Mouse (Mus musculus) G1E (cell line): ENCODE results near the gene Ugt1a6b.

Experiments
- CTCF ChIP-seq: IDR thresholded peaks from 2 replicates; pipeline ENCODE4 v1.5.1; 2012; ENCODE audit warnings: low read depth, low read length, inconsistent platforms, mixed read lengths
- GATA1 ChIP-seq: IDR thresholded peaks from 2 replicates; pipeline ENCODE4 v1.6.1; 2012; ENCODE audit warnings: borderline replicate concordance, low read length, inconsistent platforms, mixed read lengths
- POLR2AphosphoS5 ChIP-seq: IDR thresholded peaks from 2 replicates; pipeline ENCODE4 v1.6.1; 2012; ENCODE audit warnings: low read depth, low read length, inconsistent platforms; ENCODE audit not compliant: insufficient replicate concordance
- TAL1 ChIP-seq: conservative IDR thresholded peaks from 2 replicates; pipeline ENCODE4 v1.6.1; 2012; ENCODE audit warnings: low read depth, low read length, inconsistent platforms, mixed read lengths

- TF ChIP-seq CTCF (no peak), GATA1 (no peak), TAL1 (no peak), POLR2AphosphoS5 (no peak)
Observed at GRCm38 (mm10) chr1:88243861-88244260, 140.8 kb downstream of the Ugt1a6b start.
